Mouse (Mus musculus) C2C12 (cell line): ENCODE measurements at regions not wholly inside any gene's neighbourhood (a gene's known extent, or its start where the extent isn't known, plus 50 kb on each side); places are given as distances from the start of the nearest gene placed in this dataset.

ENCODE experiments used
- CEBPB ChIP-seq: IDR thresholded peaks from one replicate; pipeline ENCODE4 v1.6.1; 2011; ENCODE audit warnings: low read depth, mild to moderate bottlenecking, control low read depth, moderate library complexity
- CTCF ChIP-seq: IDR thresholded peaks from one replicate; pipeline ENCODE4 v1.5.1; 2011; ENCODE audit not compliant: control insufficient read depth, insufficient read depth, insufficient read length
- MAX ChIP-seq: IDR thresholded peaks from one replicate; pipeline ENCODE4 v1.6.1; 2011; ENCODE audit warnings: mild to moderate bottlenecking, control low read depth
- MYOD1 ChIP-seq: IDR thresholded peaks from one replicate; pipeline ENCODE4 v1.6.1; 2011; ENCODE audit warnings: low read depth; ENCODE audit not compliant: control insufficient read depth, insufficient read length
- USF1 ChIP-seq: IDR thresholded peaks from one replicate; pipeline ENCODE4 v1.6.1; 2011; ENCODE audit warnings: low read depth, mild to moderate bottlenecking, control low read depth, moderate library complexity

DNA sequence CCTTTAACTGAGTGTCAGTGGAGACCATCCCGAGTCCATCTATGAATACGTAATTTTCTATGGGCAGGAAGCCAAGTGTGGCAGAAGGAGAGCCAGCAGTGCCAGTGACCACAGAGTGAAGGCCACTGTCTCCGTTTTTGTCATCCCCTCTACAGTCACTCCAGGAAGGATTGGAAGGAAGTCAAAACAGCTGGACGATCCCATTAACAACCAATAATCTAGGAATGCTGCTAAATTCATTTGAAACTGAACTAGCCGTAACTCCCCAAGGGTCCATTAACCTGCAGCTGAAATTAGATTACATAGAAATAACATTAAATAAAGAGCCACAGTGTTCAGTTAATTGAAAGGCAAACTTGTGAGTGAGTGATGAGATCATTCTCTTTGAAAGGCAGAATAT is 2220.5 kb upstream of the Lrrc6 start:
- TF ChIP-seq CTCF, result no peak
- no peak for TF ChIP-seq MYOD1
- TF ChIP-seq USF1, result no peak
- TF ChIP-seq CEBPB, result no peak
- no peak for TF ChIP-seq MAX
